Mouse (Mus musculus) hematopoietic stem cell, adult 5-6 weeks (primary cell): ENCODE results near the gene Ccnl1. TPM values are rescaled to one million over a fixed set of nuclear protein-coding genes. Genes with fewer than 3 reads are reported as not detected.

Experiments
- ATAC-seq, 2 experiments: fragments of 125-278 bp in 1 of 2; replicated peaks in 1 of 2; 2 replicates each; pipeline ENCODE4 v1.8.0; 2016 to 2017; ENCODE audit warnings: inconsistent platforms in 2 of 2, mild to moderate bottlenecking in 2 of 2, moderate number of reproducible peaks in 2 of 2, low read depth in 1 of 2, moderate TSS enrichment in 1 of 2; ENCODE audit not compliant: low FRiP score in 2 of 2, poor library complexity in 2 of 2, severe bottlenecking in 2 of 2, insufficient read depth in 1 of 2, low TSS enrichment in 1 of 2
- total RNA-seq: library from RNA; stranded (forward); fragments of 172-1452, 232-1000 nt; gene quantifications from 2 replicates; pipeline ENCODE4 v1.2.3, GENCODE M21; 2017

The Ccnl1 gene
- 442 and 717 TPM in 2 replicates for total RNA-seq

DNA sequence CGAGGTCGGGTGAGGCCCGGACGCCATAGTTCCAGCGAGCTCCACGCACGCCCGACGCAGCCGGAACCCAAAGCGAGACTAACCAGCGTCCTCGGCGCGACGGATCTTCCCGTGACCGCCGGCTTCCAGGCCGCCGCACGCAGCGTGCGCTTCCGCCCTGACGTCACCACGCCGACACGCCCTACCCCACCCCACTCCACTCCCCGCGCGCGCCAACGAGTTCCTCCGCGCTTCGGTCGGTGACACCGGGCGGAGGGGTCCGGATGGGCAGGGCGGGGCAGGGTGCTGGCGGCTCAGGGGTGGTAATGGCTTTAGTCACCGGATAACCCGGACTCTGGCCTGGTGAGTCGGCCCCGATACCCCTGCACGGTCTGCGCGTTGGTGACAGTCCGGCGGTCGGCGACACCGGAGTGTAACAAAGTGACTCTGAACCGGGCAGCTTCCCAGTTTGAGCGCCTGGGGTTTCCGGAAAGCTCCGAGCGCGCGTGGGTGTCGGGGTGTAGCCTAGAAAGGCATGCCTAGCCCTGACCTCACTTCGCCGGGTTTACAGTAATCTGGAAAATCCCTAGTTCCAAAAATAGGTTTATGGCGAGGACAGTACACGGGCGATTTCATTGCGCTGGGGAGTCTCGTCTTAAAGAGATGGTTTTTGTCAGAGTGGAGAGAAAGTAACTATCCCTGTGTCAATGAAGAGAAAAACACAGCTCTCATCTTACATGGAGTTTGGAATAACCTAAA lies at the start of gene Ccnl1:
Gene Ccnl1 (minus strand): TSS at position 148 of the 738 bp plus-strand sequence.
- peak; percentile 79 to 83 for ATAC-seq

DNA sequence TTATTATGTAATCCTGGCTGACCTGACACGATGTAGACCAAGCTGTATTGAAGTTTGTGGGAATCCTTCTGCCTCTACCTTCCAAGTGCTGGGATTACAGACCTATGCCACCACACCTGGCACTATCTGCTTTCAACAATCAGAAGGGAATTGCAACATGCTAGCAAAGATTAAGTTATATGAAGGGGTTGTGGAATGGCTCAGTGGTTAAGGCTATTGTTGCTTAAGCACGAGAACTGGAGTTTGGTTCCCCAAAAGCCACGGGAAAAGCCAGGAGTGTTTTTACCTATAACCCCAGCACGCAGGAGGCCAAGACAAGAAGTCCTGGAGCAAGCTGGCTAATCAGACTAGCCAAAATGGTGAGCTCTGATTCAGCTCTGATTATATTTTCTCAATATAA lies 46.9 kb upstream of the Ccnl1 start:
- ATAC-seq: peak in 1 of 2 experiments; percentile 10; a peak in 1 of 4 replicates

DNA sequence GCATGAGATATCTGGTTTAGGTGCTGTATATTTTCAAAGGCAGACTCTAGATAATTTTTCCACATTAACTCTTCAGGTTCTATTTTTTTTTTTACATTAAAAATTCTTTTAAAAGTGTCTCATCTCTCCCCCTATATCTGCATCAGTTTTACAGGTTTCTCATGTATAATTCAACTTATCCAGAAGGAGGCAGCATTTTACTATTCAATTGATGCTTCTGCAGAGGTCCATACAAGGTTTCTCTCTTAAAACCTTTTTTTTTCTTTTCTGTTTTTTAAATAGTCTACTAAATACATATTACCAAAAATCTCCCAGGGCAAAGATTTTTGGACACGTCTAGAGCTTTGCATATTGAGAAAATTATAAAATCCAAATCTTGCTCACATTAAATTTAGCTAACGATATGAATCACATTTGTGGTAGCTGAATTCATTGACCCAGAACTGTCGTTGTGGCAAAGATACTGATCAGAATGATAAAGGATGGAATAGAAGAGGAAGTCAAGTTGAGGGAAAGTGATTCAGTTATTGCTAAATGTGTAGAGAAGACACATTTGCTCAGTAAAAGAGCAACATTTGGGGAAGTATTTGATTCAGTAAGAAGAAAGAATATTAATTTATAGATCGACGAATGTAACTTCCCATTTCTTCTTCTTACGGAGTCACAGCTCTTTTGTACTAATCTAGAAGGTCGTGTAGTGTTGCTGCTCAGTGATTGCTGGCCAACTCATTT lies 46.3 kb upstream of the Ccnl1 start:
- peak; percentile 25 to 46; a peak in 3 of 4 replicates for ATAC-seq

DNA sequence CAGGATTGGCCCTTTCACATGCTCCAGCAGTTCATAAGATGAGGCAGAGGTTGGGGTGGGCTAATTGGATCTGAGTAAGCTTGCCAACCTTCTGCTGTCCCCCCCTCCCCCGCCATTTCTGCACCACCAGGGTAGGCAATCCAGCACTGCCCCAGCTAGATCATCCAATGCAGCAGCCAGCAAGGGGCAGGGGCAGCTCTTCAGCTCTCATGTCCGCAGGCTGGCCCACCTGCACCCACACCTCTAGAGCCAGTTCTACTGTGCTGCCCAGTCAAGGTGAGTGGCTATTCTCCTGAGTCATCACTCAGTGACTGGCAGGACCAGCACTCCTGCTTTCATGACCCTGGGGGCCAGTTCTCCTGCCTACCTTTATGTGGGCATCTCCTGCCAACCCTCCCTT lies 42.4 kb upstream of the Ccnl1 start:
- ATAC-seq: no peak

DNA sequence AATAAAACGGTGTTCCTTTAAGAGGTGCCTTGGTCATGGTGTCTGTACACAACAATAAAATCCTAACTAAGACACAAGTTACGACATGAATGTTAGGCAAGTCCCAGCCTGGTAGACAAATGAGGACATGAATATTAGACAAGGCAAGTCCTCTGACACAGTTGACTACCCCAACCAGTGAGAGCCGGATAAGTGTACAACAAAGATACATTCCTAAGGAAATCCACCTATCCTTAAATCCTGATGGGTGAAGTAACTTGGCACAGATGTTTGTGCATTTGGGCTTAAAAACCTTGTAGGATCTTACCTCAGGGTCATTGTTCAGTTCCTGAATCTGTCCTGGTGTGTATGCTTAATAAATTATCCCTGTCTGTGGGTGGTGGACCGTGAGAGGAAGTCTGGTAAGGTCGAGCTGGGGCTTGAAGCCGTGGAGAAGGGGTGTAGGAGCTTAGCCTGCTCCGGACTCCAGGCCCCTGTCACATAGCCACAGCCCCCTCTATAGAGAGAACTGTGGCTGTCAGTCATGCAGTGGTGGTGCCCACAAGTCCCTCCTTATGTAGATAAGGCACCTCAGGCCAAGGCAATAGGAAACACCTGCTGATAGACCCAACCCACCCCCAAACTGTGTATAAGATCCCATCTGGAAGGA lies 39.4 kb upstream of the Ccnl1 start:
- peak; percentile 87 to 89 for ATAC-seq

DNA sequence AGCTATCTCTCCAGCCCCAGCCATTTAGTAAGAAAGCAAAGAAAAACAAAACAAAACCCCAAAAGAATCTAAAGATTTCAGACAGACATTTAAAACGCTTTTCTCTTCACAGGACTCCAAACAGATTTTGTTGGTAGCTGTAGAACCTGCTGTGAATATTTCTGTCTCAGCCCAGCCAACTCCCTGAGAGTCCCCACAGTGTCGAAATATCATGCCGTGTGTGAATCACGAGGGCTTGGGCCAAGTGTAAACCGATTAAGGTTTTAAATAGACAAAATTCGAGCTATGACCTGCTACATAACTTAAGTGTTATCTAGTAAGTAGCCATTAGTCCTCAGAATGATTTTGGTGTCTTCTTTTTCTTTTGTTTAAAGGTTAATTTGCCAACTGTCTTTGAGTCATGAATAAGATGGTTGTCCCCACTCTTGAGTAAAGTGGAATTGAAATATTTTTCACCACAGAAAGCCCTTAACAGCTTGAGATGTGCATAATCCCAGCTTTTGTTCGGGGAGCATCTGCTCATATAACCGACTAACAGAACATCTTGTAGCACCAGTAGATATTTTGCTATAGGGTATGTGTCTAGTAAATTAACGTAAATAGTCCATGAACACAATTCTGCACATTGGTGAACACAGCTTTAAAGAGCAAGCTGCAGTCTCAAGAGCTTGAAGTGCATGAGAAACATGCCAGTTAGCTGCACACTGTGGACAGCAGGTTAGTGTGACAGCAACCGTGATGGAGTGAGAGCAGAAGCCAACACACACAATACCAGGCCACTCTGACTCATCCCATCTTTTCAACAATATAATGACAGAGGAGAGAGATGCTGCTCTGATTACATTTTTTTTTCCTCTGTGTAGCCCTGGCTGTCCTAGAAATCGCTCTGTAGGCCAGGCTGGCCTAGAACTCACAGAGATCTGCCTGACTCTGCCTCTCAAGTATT lies 34.6 kb upstream of the Ccnl1 start:
- no peak for ATAC-seq

DNA sequence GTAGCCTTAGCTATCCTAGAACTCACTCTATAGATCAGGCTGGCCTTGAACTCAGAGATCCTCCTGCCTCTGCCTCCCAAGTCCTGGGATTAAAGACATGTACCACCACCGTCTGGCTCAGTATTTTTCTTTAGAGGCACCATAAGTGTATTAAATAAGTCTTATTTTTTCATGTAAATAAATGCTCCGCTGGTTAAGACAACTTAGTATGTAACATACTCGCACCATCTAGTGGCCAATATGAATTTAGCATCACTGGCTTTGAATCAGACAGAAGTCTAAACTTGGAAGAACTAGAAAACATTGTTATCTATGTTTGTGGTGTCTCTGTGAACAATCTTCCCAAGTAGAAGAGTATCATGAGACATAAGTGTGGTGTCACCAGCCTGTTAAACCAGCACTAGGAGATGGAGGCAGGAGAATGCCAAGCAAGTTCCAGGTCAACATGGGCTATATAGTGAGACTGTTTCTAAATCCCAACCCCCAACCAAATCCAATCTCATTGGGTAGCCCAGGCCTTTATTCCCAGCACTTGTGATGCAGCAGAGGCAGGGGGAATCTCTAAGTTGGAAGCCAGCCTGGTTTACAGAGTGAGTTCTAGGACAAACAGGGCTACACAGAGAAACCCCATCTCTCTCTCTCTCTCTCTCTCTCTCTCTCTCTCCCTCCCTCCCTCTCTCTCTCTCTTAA lies 33.1 kb upstream of the Ccnl1 start:
- peak; percentile 64 to 70; a peak in 2 of 4 replicates for ATAC-seq

DNA sequence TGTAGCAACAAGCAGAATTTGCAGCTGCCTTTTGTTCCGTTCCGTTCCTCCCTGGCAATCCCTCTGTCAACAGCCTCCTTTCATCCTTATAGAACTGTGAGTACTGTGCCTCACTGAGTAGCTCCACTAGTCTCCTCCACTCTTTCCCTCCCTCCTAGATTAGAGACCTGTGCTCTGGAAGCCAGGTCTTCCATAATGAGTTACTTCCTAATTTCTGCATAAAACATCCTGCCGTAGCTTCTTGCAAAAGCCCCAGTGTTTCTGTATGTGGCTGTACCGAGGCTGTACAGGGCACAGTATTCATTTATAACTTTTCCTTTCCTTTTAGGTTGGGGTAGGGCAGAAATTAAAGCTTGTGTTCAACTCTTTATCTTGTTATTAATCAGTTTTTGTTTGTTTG lies 32.5 kb upstream of the Ccnl1 start:
- peak; percentile 49 to 58; a peak in 2 of 4 replicates for ATAC-seq

DNA sequence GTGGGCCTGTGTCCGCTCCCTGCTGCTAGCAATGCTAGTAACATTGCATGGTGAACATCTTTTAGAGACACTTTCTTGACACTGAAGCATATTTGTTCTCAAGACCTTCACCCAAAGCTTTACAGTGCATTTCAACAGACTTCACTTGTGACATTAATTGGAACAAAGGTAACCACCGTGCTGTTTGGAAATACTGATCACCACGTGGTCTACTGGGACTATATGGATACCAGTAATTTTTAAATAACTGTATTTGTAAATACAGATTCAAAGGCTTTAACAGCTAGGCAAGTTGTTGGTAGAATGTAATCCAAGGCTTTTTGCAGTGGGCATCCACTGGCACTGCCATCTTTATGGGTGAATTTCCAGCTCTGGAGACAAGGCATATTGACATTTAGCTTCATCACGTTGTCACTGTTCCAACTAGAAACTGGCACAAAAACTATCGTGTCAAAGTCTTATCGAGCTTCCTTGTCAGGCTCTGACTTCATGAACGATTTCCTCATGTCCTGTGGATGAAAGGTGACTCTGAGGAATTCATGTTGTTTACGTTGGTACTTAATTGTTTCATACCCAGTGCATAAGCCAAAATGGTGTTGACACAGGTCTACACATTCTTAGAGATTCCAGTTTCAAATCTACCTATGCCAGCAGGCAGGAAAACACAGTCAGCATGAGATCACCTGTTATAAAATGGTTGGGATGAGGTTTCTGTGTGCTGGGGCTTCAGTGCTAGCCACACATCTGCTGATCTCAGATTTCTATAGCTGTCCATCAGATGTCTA lies 30.9 kb upstream of the Ccnl1 start:
- no peak for ATAC-seq

DNA sequence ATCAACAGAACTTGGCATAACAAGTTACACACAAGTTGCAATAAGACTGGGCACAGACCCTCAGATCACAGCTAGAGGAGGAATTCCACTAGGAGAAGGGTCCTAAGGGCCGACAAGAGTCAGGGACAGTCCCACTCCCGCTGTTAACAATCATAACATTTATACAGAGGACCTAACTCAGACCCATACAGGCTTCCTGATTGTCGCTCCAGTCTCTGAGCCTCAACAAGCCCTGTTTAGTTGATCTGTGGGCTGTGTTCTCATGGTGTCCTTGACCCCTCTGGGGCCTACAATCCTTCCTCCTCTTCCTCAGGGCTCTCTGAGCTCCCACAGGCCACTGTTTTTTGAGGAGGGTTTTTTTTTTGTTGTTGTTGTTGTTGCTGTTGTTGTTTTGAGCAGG lies 18.2 kb upstream of the Ccnl1 start:
- no peak for ATAC-seq

DNA sequence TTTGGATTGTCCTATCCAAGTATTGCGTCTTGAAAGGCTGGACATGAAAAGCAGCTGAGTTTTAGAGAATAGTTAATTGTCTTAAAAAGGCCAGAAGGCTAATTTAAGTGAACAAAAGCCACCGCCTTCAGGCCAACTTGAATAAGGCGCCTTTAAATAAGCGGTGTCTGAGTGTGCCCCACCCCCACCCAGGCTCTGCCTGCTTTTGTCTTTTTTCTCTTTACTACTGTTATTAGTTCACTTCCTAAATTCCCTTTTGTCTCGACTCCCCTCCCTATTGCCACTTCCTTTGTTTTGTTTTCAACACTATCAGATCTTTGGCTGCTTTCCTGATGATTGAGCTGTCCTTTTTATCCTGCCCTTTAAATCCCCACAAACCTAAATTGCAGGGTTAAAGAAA lies 17.3 kb upstream of the Ccnl1 start:
- ATAC-seq: peak; percentile 36 to 44; a peak in 3 of 4 replicates

DNA sequence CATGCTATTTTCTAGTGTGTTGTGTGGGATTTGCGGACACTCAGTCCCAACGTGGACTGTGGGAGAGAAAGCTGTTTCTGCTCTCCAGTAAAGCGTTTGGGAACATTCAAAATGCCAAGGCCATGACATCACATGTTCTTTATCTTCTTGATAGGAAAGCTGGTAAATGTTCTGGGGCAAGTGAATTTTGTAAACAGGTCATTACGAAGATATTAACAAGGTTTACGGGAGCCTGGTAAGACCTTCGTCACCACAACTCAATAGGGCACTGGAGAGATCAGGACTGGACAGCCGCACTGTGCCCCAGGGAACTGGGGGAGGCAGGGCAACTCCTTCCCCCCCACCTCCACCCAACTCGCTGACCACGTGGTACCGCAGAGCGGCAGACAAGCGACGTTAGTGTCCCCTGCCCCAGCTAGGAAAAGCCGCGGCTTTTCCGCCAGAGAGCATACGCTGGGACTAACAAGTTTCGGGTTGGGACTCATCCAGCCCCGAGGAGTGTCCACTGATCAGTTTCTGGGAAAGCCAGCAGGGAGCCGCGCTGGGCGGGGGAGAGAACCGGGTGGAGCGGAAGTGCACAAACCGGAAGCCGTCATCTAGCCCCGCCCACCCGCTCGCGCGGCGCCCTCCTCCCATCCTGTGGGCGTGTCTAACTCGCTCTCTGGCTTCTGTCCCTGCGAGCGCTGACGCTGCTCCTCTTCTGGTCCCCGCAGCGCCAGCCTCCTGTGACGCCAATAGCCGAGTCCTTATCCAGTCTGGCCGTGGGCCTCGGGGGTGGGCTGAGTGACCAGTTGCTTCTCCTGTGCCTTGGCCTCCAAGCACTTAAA lies 16.4 kb upstream of the Ccnl1 start:
- ATAC-seq: peak; percentile 95

DNA sequence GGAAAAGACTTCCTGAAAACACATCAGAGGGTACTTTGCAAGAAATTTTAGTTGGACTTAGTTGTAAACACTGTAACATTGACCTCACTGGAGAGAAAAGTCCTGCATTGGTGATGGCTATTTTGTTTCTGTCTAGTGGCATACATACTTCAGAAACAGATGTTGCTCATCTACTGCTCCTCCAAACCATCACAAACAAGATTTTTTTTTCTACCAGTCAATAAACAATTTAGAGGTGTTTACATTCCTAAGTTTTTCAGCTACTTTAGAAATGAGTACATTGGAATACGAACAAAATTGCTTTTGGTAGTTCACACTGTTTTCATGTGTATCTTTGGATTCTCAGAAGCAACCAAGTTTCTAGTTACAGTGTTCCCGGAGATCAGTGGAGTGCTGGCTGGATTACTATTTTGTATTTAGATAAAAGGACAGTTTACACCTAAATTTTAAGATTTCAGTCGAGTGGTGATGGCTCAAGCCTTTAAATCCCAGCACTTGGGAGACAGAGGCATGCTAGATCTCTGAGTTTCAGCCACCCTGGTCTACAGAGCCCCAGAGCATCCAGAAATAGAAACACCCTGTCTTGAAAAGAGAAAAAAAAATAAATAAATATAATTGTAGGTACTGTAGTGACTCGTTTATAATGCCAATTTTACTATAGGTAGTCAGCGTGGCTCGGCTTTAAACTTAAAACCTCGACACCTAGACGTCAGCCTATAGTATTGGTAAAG lies 15.6 kb upstream of the Ccnl1 start:
- ATAC-seq: no peak

DNA sequence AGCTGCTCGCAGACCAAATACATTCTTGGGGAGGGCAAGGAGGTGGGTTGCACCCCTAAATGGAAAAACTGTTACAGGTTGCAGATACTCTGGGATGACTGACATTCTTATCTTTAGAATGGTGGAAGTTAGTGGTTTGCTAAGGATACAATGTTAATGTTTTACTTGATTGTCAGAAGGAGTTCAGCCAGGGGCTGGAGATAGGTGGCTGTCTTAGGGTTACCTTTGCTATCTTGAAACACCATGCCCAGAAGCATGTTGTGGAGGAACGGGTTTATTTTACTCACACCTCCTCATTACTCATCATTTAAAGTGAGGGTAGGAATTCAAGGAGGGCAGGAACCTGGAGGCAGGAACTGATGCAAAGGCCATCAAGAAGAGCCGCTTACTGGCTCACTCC lies 11.1 kb upstream of the Ccnl1 start:
- ATAC-seq: no peak

DNA sequence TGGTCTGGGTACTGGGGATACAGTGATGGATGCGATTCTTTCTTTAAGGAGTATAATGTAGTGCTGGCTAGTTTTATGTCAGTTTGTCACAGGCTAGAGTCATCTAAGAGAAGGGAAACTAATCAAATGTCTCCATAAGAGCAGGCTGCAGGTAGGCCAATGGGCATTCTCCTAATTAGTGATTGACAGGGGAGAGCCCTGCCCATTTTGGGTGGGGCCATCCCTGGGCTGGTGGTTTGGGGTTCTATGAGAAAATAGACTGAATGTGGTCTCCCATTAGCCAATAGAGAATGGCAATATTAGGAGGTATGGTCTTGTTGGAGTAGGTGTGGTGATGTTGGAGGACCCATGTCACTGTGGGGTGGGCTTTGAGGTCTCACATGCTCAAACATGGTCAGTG lies 8.3 kb upstream of the Ccnl1 start:
- ATAC-seq: no peak
